Mouse (Mus musculus) kidney, adult 11 months (tissue): ENCODE measurements at regions not wholly inside any gene's neighbourhood (a gene's known extent, or its start where the extent isn't known, plus 50 kb on each side); places are given as distances from the start of the nearest gene placed in this dataset.

Source experiments
- DNase-seq: peaks from one replicate; pipeline ENCODE4 v3.0.0; 2022

DNA sequence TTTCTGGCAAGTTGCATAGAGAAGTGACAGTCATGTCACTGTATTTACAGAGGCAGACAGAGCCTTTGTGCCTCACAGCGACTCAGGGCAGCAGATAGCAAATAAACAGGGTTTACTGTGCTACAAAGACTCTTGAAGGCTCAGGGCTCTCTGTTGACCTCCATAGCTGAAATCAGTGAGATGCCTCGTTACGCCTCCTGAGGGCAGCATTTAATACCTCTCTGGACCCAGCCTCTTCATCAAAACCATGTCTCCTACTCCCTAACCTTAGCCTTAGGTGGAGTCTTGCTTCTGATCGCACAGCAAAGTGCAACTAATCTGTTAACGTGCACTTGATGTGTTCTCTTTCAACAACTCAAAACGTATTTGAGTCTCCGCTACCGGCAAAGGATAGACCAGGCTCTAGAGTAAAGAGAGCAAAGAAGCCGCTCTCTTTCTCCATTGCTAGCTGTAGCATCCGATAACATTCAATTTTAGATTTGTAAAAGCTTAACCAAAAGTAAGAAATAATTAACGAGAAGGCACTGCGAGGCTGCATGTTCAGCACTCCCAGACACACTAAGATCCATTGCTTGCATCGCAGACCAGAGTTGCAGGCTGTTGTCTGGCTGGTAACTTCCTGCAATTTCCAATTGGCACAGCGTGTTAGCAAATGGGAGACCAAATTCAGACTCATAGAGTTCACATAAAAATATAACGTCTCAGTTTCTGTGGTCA lies 101.1 kb upstream of the Man2a1 start:
- peak; percentile 62 for DNase-seq

- no peak for DNase-seq
These were observed 98.2 kb upstream of the Man2a1 start for GRCm38 (mm10) chr17:64502376-64502775.

DNA sequence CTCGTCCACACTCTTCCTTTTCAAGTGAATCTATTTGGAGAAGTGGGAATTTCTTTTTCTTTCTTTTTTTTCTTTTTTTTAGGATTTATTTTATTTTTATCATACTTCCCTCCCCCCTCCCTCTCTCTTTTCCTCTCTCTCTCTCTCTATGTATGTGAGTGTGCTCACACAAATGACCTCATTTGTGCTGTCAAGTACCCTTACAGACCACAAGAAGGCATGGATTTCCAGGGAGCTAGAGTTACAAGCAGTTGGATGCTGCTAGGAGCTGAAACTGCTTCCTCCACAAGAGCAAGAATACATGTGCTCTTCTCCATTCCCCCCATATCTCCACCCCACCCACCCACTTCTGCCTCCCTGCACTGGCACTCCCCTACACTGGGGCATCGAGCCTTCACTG lies 94.6 kb upstream of the Man2a1 start:
- no peak for DNase-seq

DNA sequence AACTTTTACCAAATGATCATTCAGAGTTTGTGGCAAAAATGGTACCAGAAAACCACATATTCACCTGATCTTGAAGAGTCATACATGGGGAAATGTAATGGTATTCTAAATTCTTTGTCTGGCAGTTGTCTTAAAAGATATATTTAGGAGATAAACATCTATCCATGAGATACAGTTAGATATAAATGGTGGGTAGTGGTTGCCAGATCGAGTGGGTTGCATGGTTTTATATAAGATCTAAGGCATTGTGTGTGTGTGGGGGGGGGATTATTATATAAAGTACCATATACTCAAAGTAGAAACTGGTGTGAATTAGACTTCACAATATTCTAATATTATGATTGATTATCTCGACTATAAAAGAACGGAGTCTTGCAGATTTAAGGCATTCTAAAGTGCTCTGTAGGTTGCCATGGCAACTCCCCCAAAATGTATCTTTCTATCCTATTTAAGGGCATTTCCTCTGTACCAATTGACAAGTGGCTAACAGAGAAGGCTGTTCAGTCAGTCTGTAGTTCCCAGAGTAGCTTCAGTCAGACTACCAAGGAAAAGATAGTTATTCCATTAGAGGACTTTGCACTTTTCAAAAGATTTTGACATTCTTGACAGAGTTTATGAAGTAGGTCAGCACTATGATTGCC lies 89.3 kb upstream of the Man2a1 start:
- no peak for DNase-seq

- no peak for DNase-seq
These were observed 78.3 kb upstream of the Man2a1 start for GRCm38 (mm10) chr17:64522213-64522612.

DNA sequence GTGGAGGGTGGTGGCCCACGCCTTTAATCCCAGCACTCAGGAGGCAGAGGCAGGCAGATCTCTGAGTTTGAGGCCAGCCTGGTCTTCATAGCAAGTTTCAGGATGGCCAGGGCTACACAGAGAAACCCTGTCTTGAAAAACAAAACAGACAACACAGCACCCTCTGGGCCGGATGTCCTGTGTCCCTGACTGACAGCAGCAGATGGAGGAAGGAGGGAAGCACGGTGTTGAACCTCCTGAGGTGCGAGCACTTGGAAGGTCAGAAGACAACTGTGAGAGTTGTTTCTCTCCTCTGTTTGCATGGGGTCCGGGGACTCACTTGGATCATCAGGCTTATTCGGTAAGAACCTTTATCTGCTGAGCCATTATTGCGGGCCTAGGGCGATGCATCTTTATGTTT lies 76.6 kb upstream of the Man2a1 start:
- DNase-seq = no peak

DNA sequence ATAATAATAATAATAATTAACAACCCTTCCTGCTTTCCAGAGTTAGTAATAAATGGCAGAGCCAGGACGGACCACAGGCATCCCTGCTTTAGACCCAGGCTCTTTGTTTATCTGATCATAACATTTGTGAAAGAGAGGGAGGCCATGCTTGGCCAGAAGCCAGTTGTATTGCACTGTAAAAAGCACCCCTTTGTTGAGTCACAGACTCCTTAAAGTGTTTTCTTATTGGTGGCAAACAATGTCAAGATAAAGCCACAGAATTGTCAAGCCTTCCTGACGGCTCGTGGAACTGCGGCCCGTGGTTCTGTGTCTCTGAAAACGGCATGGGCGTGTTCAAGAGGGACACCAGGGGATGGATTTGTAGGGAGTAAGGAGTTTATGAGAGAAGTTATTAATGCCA lies 72.7 kb upstream of the Man2a1 start:
- DNase-seq = no peak

- no peak for DNase-seq
These were observed 72.1 kb upstream of the Man2a1 start for GRCm38 (mm10) chr17:64528476-64528875.

- DNase-seq = no peak
These were observed 71.1 kb upstream of the Man2a1 start for GRCm38 (mm10) chr17:64529296-64529994.

DNA sequence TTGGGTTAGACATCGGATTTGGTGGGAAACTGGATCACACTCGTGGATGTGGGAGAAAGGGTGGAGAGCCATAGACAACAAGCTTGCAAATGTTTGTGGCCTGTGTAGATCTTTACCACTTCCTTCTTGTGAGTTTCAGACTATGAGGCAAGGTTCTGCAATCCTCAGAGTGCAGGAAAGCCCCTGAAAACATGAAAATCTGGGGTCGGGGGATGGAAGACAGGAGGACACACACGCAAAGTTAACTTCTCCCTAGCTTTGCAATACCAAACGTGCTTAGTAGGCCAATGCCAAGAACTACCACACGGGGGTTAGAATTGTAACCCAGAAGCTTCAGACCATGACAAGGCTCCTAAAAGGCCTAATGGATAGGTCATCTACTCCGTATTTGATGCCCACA lies 69.4 kb upstream of the Man2a1 start:
- DNase-seq = no peak

DNA sequence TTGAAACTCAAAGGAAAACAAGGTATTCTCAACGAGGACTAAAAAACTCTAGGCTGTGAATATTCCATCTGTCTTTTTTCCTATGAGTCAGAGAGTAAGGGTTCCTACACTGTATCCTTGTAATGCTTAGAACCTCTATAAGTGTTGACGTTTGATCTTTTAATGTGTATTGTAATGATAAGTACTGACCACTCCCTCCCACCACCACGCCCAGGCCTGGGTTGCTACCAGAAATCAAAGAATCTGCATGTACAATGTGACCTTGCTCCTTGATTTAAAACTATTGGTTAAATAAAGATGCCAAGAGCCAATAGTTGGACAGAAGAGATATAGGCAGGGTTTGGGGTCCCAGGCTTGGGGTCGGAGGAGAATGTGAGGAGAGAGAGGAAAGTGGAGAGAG lies 66.2 kb upstream of the Man2a1 start:
- no peak for DNase-seq

DNA sequence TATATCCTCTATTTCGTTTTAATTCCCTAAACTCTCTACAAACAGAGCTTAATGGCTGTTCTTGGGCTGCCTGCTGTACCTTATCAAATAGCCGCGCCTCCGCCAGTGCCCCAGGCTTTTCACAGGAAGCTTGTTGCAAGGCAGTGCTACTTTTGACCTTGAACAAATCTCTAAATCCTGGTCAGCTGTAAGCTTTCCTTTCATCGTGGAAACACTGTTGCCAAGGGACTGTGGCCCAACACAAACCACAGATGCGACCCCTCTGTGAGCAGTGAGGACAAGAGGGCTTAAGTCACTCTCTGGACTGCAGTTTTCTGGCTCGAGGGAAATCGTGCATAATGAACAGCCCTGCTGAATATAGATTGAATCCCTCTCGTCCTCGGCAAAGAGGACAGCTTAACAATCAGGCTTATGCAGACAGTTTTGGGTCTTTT lies 62.0 kb upstream of the Man2a1 start:
- peak; percentile 56 for DNase-seq

GRCm38 (mm10) chr17:64540411-64540810 lies 60.1 kb upstream of the Man2a1 start:
- DNase-seq = no peak

DNA sequence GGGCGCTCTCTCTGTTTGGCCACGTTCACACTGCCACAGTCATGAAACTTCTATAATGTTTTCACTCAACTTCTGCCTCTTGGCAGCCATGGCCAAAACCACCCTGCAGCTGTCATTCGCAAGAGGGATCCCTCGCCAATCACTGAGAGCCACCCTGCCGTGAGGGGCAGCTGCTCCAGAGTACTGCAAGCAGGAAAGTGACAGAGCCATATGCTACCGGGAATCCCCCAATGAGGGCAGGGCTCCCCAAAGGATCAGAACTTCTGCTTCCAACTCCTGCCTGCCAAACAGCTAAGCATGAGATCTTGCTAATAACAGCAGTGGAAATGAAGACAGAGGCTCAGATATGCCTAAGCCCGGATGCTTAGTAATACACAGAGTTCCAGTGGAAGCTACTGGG lies 52.0 kb upstream of the Man2a1 start:
- no peak for DNase-seq

DNA sequence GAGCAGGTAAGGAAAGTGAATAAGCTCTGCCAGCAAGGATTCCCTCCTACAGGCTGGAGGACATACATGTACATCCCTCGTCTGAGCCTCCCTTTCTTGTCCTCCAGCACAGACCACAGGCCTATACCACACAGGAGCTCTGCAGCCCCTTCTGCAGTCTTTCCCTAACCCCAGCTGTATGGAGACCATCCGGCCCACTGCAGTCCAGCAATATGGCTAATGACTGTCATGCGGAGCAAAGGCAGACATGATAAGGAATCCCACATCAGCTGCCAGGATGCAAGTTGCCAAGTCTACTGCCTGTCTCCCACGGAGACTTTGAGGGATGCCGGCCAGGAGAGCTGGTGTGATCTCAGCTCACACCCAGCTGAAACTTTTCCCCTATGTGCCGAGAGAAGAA lies 50.5 kb upstream of the Man2a1 start:
- DNase-seq = no peak
